Comparison of ENCODE assay signal across 17 mouse cellular contexts in the genomic region with DNA sequence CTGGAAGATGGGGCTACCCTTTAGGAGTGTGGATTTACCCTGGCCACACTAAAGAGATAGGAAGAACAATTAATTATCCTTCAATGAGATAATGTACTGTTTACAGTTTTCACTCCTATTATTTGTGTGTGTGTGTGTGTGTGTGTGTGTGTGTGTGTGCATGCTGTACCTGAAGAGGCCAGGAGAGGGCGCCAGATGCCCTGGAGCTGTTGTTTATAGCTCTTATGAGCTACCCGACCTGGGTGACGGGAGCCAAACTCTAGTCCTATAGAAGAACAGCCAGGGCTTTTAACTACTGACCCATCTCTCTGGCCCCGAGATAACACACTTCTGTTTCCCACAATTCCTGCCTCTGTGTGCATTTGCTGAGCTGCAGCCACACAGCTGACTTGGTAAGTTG. TPM values are rescaled to one million over a fixed set of nuclear protein-coding genes. Genes with fewer than 3 reads are reported as not detected.
DNase-seq lines count a peak whose midpoint lies in the region; ATAC-seq and TF ChIP-seq lines count a peak whose summit lies in the region.
"Had no signal": no experiment of that assay in that cellular context is flagged by ENCODE, and none has a peak within 500 bp of the region (broad histone marks: within the 10 kb centered on the region; RNA-seq: fewer than 3 reads in every experiment).

No protein-coding gene starts in this region.

- H3K36me3 ChIP-seq in forebrain, embryonic 16.5 days (ENCODE audit: control insufficient read depth, insufficient read depth): no peaks in the 10 kb centered on the region
- no peaks in the 10 kb centered on the region for H3K36me3 ChIP-seq in forebrain, embryonic 10.5 days (replicated peaks)
- H3K36me3 ChIP-seq in liver, postnatal 0 days (replicated peaks; ENCODE audit: insufficient read depth, low read length): no peaks in the 10 kb centered on the region
- no peaks in the 10 kb centered on the region for H3K36me3 ChIP-seq in liver, embryonic 12.5 days
- no peaks in the 10 kb centered on the region for H3K36me3 ChIP-seq in hindbrain, embryonic 13.5 days
- H3K36me3 ChIP-seq: embryonic facial prominence, embryonic 15.5 days; heart, embryonic 13.5 days; neural tube, embryonic 12.5 days had no signal

- no peak for TF ChIP-seq EP300 in liver, postnatal 0 days (IDR thresholded peaks at IDR 0.05; ENCODE audit: low read depth)

- H3K27me3 ChIP-seq in forebrain, embryonic 16.5 days (replicated peaks; ENCODE audit: control insufficient read depth, insufficient read depth, low read length): no peaks in the 10 kb centered on the region
- no peaks in the 10 kb centered on the region for H3K27me3 ChIP-seq in forebrain, embryonic 10.5 days (ENCODE audit: poor library complexity, severe bottlenecking)
- no peaks in the 10 kb centered on the region for H3K27me3 ChIP-seq in liver, postnatal 0 days (ENCODE audit: insufficient read depth, low read length)
- peaks cover 6% of the 10 kb centered on the region; the same call in 1 of the 2 replicates for H3K27me3 ChIP-seq in liver, embryonic 12.5 days (replicated peaks)
- H3K27me3 ChIP-seq in hindbrain, embryonic 13.5 days: no peaks in the 10 kb centered on the region
- H3K27me3 ChIP-seq: embryonic facial prominence, embryonic 15.5 days; heart, embryonic 13.5 days; neural tube, embryonic 12.5 days had no signal

- no peak for DNase-seq in forebrain, embryonic 10.5 days (ENCODE audit: extremely low spot score, low spot score)
- DNase-seq in liver, postnatal 0 days: no peak
- DNase-seq in B cell, adult 2 months: peak; percentile 19 to 23
- DNase-seq in brain, embryonic 14.5 days (ENCODE audit: low read depth): no peak
- DNase-seq in urinary bladder, postnatal 36 days (ENCODE audit: low spot score in 2 of 2): no peak
- DNase-seq: gastrocnemius, postnatal 25 days; kidney, adult 8-10 months; midbrain, embryonic 14.5 days; spleen, adult 18-20 months had no signal

- H3K9me3 ChIP-seq in forebrain, embryonic 16.5 days (ENCODE audit: control insufficient read depth, low read length): no peaks in the 10 kb centered on the region
- no peaks in the 10 kb centered on the region for H3K9me3 ChIP-seq in forebrain, embryonic 10.5 days
- H3K9me3 ChIP-seq in liver, postnatal 0 days (ENCODE audit: low read length): no peaks in the 10 kb centered on the region
- no peaks in the 10 kb centered on the region for H3K9me3 ChIP-seq in liver, embryonic 12.5 days (replicated peaks)
- H3K9me3 ChIP-seq in hindbrain, embryonic 13.5 days: no peaks in the 10 kb centered on the region
- H3K9me3 ChIP-seq: embryonic facial prominence, embryonic 15.5 days; heart, embryonic 13.5 days; neural tube, embryonic 12.5 days had no signal

- no peak for TF ChIP-seq POLR2A in brain, embryonic 14.5 days (IDR thresholded peaks at IDR 0.05; ENCODE audit: borderline replicate concordance, extremely low read depth, insufficient read depth, insufficient read length, poor library complexity, severe bottlenecking)

- ATAC-seq in forebrain, embryonic 16.5 days: no peak
- no peak for ATAC-seq in liver, postnatal 0 days
- no peak for ATAC-seq in liver, embryonic 12.5 days
- no peak for ATAC-seq in hindbrain, embryonic 13.5 days (ENCODE audit: low FRiP score)

- H3K4me2 ChIP-seq in forebrain, embryonic 16.5 days (ENCODE audit: low read length): no peak overlapping the region
- H3K4me2 ChIP-seq in liver, postnatal 0 days (ENCODE audit: low read depth, low read length): no peak overlapping the region
- H3K4me2 ChIP-seq in liver, embryonic 12.5 days: no peak overlapping the region
- H3K4me2 ChIP-seq in hindbrain, embryonic 13.5 days: no peak overlapping the region
- H3K4me2 ChIP-seq: embryonic facial prominence, embryonic 15.5 days; heart, embryonic 13.5 days; hindbrain, embryonic 14.5 days; liver, embryonic 11.5 days; neural tube, embryonic 12.5 days had no signal

- H3K4me1 ChIP-seq in forebrain, embryonic 16.5 days (replicated peaks; ENCODE audit: control insufficient read depth, insufficient read depth, low read length): peaks cover 23% of the 10 kb centered on the region
- peaks cover 25% of the 10 kb centered on the region for H3K4me1 ChIP-seq in forebrain, embryonic 10.5 days
- no peaks in the 10 kb centered on the region for H3K4me1 ChIP-seq in liver, postnatal 0 days (ENCODE audit: insufficient read depth)
- no peaks in the 10 kb centered on the region for H3K4me1 ChIP-seq in liver, embryonic 12.5 days
- peaks cover 10% of the 10 kb centered on the region for H3K4me1 ChIP-seq in hindbrain, embryonic 13.5 days (replicated peaks)
- H3K4me1 ChIP-seq: neural tube, embryonic 12.5 days had no signal

- H3K4me3 ChIP-seq in forebrain, embryonic 16.5 days (replicated peaks; ENCODE audit: low read length): no peak overlapping the region
- no peak overlapping the region for H3K4me3 ChIP-seq in forebrain, embryonic 10.5 days
- H3K4me3 ChIP-seq in liver, postnatal 0 days (ENCODE audit: low read depth, low read length): no peak overlapping the region
- no peak overlapping the region for H3K4me3 ChIP-seq in liver, embryonic 12.5 days
- no peak overlapping the region for H3K4me3 ChIP-seq in hindbrain, embryonic 13.5 days
- H3K4me3 ChIP-seq: embryonic facial prominence, embryonic 15.5 days; heart, embryonic 13.5 days; neural tube, embryonic 12.5 days had no signal

- no peak overlapping the region for H3K9ac ChIP-seq in forebrain, embryonic 16.5 days (replicated peaks; ENCODE audit: low read depth, low read length)
- H3K9ac ChIP-seq in liver, postnatal 0 days (replicated peaks): no peak overlapping the region
- no peak overlapping the region for H3K9ac ChIP-seq in liver, embryonic 12.5 days
- no peak overlapping the region for H3K9ac ChIP-seq in hindbrain, embryonic 13.5 days
- H3K9ac ChIP-seq: embryonic facial prominence, embryonic 15.5 days; heart, embryonic 13.5 days; hindbrain, embryonic 14.5 days; neural tube, embryonic 12.5 days had no signal

- 85% methylated on average over 4 of the region's 4 CpGs for WGBS in forebrain, embryonic 16.5 days
- WGBS in forebrain, embryonic 10.5 days: 87% methylated on average over 4 of the region's 4 CpGs
- 77% methylated on average over 4 of the region's 4 CpGs for WGBS in liver, postnatal 0 days (ENCODE audit: insufficient replicate concordance)
- WGBS in liver, embryonic 12.5 days (ENCODE audit: insufficient replicate concordance): 55% methylated on average over 4 of the region's 4 CpGs
- WGBS in hindbrain, embryonic 13.5 days: 89% methylated on average over 4 of the region's 4 CpGs

- peak; percentile 33 for TF ChIP-seq CTCF in liver, postnatal 0 days (IDR thresholded peaks at IDR 0.05; ENCODE audit: low read depth)
- TF ChIP-seq CTCF in brain, embryonic 14.5 days (IDR thresholded peaks at IDR 0.05; ENCODE audit: borderline replicate concordance, extremely low read depth, insufficient read depth, insufficient read length): peak; percentile 17; the same call in 1 of the 2 replicates

- peak overlapping the region; percentile 34 for H3K27ac ChIP-seq in forebrain, embryonic 16.5 days (ENCODE audit: low read length)
- H3K27ac ChIP-seq in forebrain, embryonic 10.5 days: no peak overlapping the region
- no peak overlapping the region for H3K27ac ChIP-seq in liver, postnatal 0 days (ENCODE audit: low read depth)
- no peak overlapping the region for H3K27ac ChIP-seq in liver, embryonic 12.5 days
- H3K27ac ChIP-seq in hindbrain, embryonic 13.5 days: no peak overlapping the region
- H3K27ac ChIP-seq: embryonic facial prominence, embryonic 15.5 days; heart, embryonic 13.5 days; hindbrain, embryonic 14.5 days; neural tube, embryonic 12.5 days had no signal

RNA-seq across cellular contexts. Expression of gene Vdac1, which starts 25.4 kb away (rescaled TPM):
- 329 and 341 TPM in 2 replicates for polyA plus RNA-seq in forebrain, embryonic 16.5 days (2015; fragmentation: Nextera tagmentation; extraction: Ambion mirVana)
- polyA plus RNA-seq in forebrain, embryonic 10.5 days (2016; fragmentation: Nextera tagmentation; extraction: Ambion mirVana): 214 and 224 TPM in 2 replicates
- polyA plus RNA-seq in liver, postnatal 0 days (2015; fragmentation: Nextera tagmentation; extraction: Ambion mirVana): 101 and 104 TPM in 2 replicates
- 156 and 159 TPM in 2 replicates for polyA plus RNA-seq in liver, embryonic 12.5 days (2016; fragmentation: Nextera tagmentation; extraction: Ambion mirVana)
- polyA plus RNA-seq in brain, embryonic 14.5 days (2012; rRNA removed): 154 and 228 TPM in 2 replicates
- polyA plus RNA-seq in hindbrain, embryonic 13.5 days (2015; fragmentation: Nextera tagmentation; extraction: Ambion mirVana): 280 and 294 TPM in 2 replicates

RNA-seq across cellular contexts. Expression of gene Tcf7, which starts 52.4 kb away (rescaled TPM):
- polyA plus RNA-seq in forebrain, embryonic 16.5 days (2015; fragmentation: Nextera tagmentation; extraction: Ambion mirVana): 2.7 and 4.8 TPM in 2 replicates
- polyA plus RNA-seq in forebrain, embryonic 10.5 days (2016; fragmentation: Nextera tagmentation; extraction: Ambion mirVana): 8.1 and 8.8 TPM in 2 replicates
- polyA plus RNA-seq in liver, postnatal 0 days (2015; fragmentation: Nextera tagmentation; extraction: Ambion mirVana): 1.4 and 1.5 TPM in 2 replicates
- polyA plus RNA-seq in liver, embryonic 12.5 days (2016; fragmentation: Nextera tagmentation; extraction: Ambion mirVana): 3.8 and 4.4 TPM in 2 replicates
- polyA plus RNA-seq in brain, embryonic 14.5 days (2012; rRNA removed): 8.2 and 10.3 TPM in 2 replicates
- polyA plus RNA-seq in hindbrain, embryonic 13.5 days (2015; fragmentation: Nextera tagmentation; extraction: Ambion mirVana): 3.2 and 4.7 TPM in 2 replicates

Comparison
In these comparisons a context has a peak if more than half of its experiments do, and no peak if none do; other contexts are left out.
1. DNase-seq: peak in B cell, adult 2 months (2 of 2); none in forebrain, embryonic 10.5 days (single experiment), liver, postnatal 0 days (single experiment), brain, embryonic 14.5 days (single experiment) and urinary bladder, postnatal 36 days (0 of 2).